Mouse (Mus musculus): ENCODE measurements around the gene Gm20388.

- TF ChIP-seq EP300 (IDR thresholded peaks at IDR 0.05; ENCODE audit: low read depth) = no peak
- TF ChIP-seq CTCF (IDR thresholded peaks at IDR 0.05; ENCODE audit: low read depth) = no peak
Measured at GRCm38 (mm10) chr8:123954246-123954645, 4043.6 kb downstream of the Gm20388 start.
